Mouse (Mus musculus) stomach, postnatal 0 days (tissue): Measurements from ENCODE around the gene Pimreg. TPM values are rescaled to one million over a fixed set of nuclear protein-coding genes. Genes with fewer than 3 reads are reported as not detected.
A peak's percentile ranks its signal among the peaks of the same experiment; 100 is the strongest.

ENCODE experiments used
- ATAC-seq: fragments of 200-750 bp; cut with Nextera tagmentation; 2 replicates; pipeline ENCODE4 v1.8.0; 2017; ENCODE audit not compliant: low FRiP score, low TSS enrichment
- DNase-seq: peaks from one replicate; pipeline ENCODE4 v3.0.0-alpha.2; 2016; ENCODE audit warnings: low spot score
- H3K27ac ChIP-seq: fragments of 300-500 bp; sonication (generic); replicated peaks from 2 replicates; pipeline ENCODE4 v1.5.1; 2014; ENCODE audit warnings: mild to moderate bottlenecking, control low read depth
- H3K27me3 ChIP-seq: fragments of 300-500 bp; sonication (generic); 2 replicates; pipeline ENCODE4 v1.6.1; 2014; ENCODE audit warnings: low read length; ENCODE audit not compliant: control insufficient read depth, insufficient read depth
- H3K36me3 ChIP-seq: fragments of 300-500 bp; sonication (generic); 2 replicates; pipeline ENCODE4 v1.6.1; 2014; ENCODE audit warnings: low read length, mixed read lengths; ENCODE audit not compliant: control insufficient read depth, insufficient read depth
- H3K4me1 ChIP-seq: fragments of 300-500 bp; sonication (generic); replicated peaks from 2 replicates; pipeline ENCODE4 v1.6.1; 2014; ENCODE audit warnings: antibody characterized with exemption; ENCODE audit not compliant: control insufficient read depth, insufficient read depth
- H3K4me2 ChIP-seq: fragments of 300-500 bp; sonication (generic); replicated peaks from 2 replicates; pipeline ENCODE4 v1.6.1; 2014; ENCODE audit warnings: low read depth, mild to moderate bottlenecking, control low read depth, moderate library complexity
- H3K4me3 ChIP-seq: fragments of 300-500 bp; sonication (generic); 2 replicates; pipeline ENCODE4 v1.5.1; 2014; ENCODE audit warnings: low read depth, low read length, control low read depth
- H3K9ac ChIP-seq: fragments of 300-500 bp; sonication (generic); 2 replicates; pipeline ENCODE4 v1.6.1; 2014; ENCODE audit warnings: mild to moderate bottlenecking, low read length, control low read depth, mixed read lengths
- H3K9me3 ChIP-seq: fragments of 300-500 bp; sonication (generic); 2 replicates; pipeline ENCODE4 v1.6.1; 2016; ENCODE audit warnings: low read length; ENCODE audit not compliant: control insufficient read depth
- CTCF ChIP-seq: IDR thresholded peaks from 2 replicates; pipeline ENCODE4 v1.5.1; 2016; ENCODE audit warnings: antibody characterized with exemption, low read depth, mild to moderate bottlenecking, moderate library complexity
- EP300 ChIP-seq: optimal IDR thresholded peaks from 2 replicates; pipeline ENCODE3; 2016; ENCODE audit warnings: antibody characterized with exemption
- WGBS: fragments of 180-500 bp; shearing (Covaris S2); extraction: QIAGEN DNeasy Blood & Tissue Kit; methylation state at CpG from one replicate; pipeline ENCODE4 v1.1.7; 2014; 5-methylcytosine and 5-hydroxymethylcytosine counted together
- polyA plus RNA-seq: library from polyadenylated mRNA; unstranded; fragments of >200 nt; fragmentation: Nextera tagmentation; extraction: Ambion mirVana; gene quantifications from 2 replicates; pipeline ENCODE4 v1.2.1, GENCODE M21; 2015

Pimreg gene
- polyA plus RNA-seq, 1 experiment from 2014 or later = 22.2 TPM

GRCm38 (mm10) chr11:72050895-72051858 is 9.3 kb downstream of the Pimreg start:
- peaks cover 5% of the 10 kb centered on the region; the same call in 1 of the 2 replicates for H3K4me1 ChIP-seq
- 0 out of 2 replicates have a peak, but pooled peaks cover 3% of the 10 kb centered on the region for H3K36me3 ChIP-seq
- WGBS = 3% methylated on average over 44 of the region's 45 CpGs
- ATAC-seq (no peak), DNase-seq (peak; percentile 47)
- no peak overlapping the region for H3K27ac ChIP-seq
- no peak for TF ChIP-seq EP300
- peak; percentile 63 for TF ChIP-seq CTCF
- peak overlapping the region; percentile 32 for H3K4me3 ChIP-seq
- peak overlapping the region; percentile 65 for H3K4me2 ChIP-seq
- no peaks in the 10 kb centered on the region for H3K27me3 ChIP-seq
- H3K9me3 ChIP-seq = no peaks in the 10 kb centered on the region
- peak overlapping the region; percentile 41 for H3K9ac ChIP-seq

GRCm38 (mm10) chr11:72052221-72052620 is 10.4 kb downstream of the Pimreg start:
- no peak overlapping the region for H3K4me3 ChIP-seq
- H3K9ac ChIP-seq = no peak overlapping the region
- no peak overlapping the region for H3K27ac ChIP-seq
- H3K27me3 ChIP-seq = no peaks in the 10 kb centered on the region
- H3K4me2 ChIP-seq = no peak overlapping the region
- peaks cover 5% of the 10 kb centered on the region; the same call in 1 of the 2 replicates for H3K4me1 ChIP-seq
- no peak for TF ChIP-seq EP300
- no peak for TF ChIP-seq CTCF
- WGBS = 72% methylated on average over 3 of the region's 3 CpGs
- H3K36me3 ChIP-seq = no peaks in the 10 kb centered on the region
- ATAC-seq (no peak), DNase-seq (no peak)
- H3K9me3 ChIP-seq = no peaks in the 10 kb centered on the region

GRCm38 (mm10) chr11:72052636-72053035 is 10.8 kb downstream of the Pimreg start:
- 11% methylated on average over 5 of the region's 5 CpGs for WGBS
- Histone ChIP-seq H3K4me1 (peaks cover 5% of the 10 kb centered on the region; the same call in 1 of the 2 replicates), H3K4me3 (no peak overlapping the region), H3K27me3 (no peaks in the 10 kb centered on the region), H3K9ac (no peak overlapping the region), H3K9me3 (no peaks in the 10 kb centered on the region), H3K4me2 (no peak overlapping the region), H3K27ac (no peak overlapping the region), H3K36me3 (no peaks in the 10 kb centered on the region)
- TF ChIP-seq CTCF = peak; percentile 88
- no peak for TF ChIP-seq EP300
- peak; percentile 36; the same call in 1 of the 2 replicates for ATAC-seq
- peak; percentile 69 for DNase-seq

- Histone ChIP-seq H3K4me1 (peaks cover 5% of the 10 kb centered on the region; the same call in 1 of the 2 replicates), H3K4me3 (no peak overlapping the region), H3K27me3 (no peaks in the 10 kb centered on the region), H3K4me2 (no peak overlapping the region), H3K9me3 (no peaks in the 10 kb centered on the region), H3K36me3 (no peaks in the 10 kb centered on the region), H3K27ac (no peak overlapping the region), H3K9ac (no peak overlapping the region)
- TF ChIP-seq EP300 (no peak), CTCF (no peak)
- DNase-seq (no peak), ATAC-seq (no peak)
- WGBS = 9% methylated on average over 2 of the region's 2 CpGs
Observed at GRCm38 (mm10) chr11:72055176-72055575, 13.3 kb downstream of the Pimreg start.

- Histone ChIP-seq H3K9me3 (no peaks in the 10 kb centered on the region), H3K27ac (no peak overlapping the region), H3K27me3 (no peaks in the 10 kb centered on the region), H3K4me3 (no peak overlapping the region), H3K4me2 (no peak overlapping the region), H3K36me3 (no peaks in the 10 kb centered on the region), H3K9ac (no peak overlapping the region), H3K4me1 (no peaks in the 10 kb centered on the region)
- ATAC-seq = no peak
- DNase-seq = no peak
- TF ChIP-seq EP300 (no peak), CTCF (no peak)
- 64% methylated on average over 3 of the region's 3 CpGs for WGBS
Observed at GRCm38 (mm10) chr11:72057166-72057565, 15.3 kb downstream of the Pimreg start.

GRCm38 (mm10) chr11:72060416-72060815 is 18.6 kb downstream of the Pimreg start:
- 79% methylated on average over 9 of the region's 9 CpGs for WGBS
- H3K9me3 ChIP-seq = no peaks in the 10 kb centered on the region
- no peak overlapping the region for H3K4me3 ChIP-seq
- no peaks in the 10 kb centered on the region for H3K27me3 ChIP-seq
- TF ChIP-seq EP300 = no peak
- TF ChIP-seq CTCF = no peak
- no peaks in the 10 kb centered on the region for H3K36me3 ChIP-seq
- ATAC-seq (no peak), DNase-seq (no peak)
- H3K27ac ChIP-seq = no peak overlapping the region
- no peak overlapping the region for H3K9ac ChIP-seq
- H3K4me2 ChIP-seq = no peak overlapping the region
- H3K4me1 ChIP-seq = no peaks in the 10 kb centered on the region
